Mouse (Mus musculus) embryonic facial prominence, embryonic 11.5 days (tissue): ENCODE results near the gene Gxylt1. TPM values are rescaled to one million over a fixed set of nuclear protein-coding genes. Genes with fewer than 3 reads are reported as not detected.

ENCODE experiments used
- ATAC-seq: fragments of 200-750 bp; cut with Nextera tagmentation; replicated peaks from 2 replicates; pipeline ENCODE4 v1.8.0; 2017; ENCODE audit warnings: low read depth; ENCODE audit not compliant: insufficient number of reproducible peaks, low FRiP score, low TSS enrichment
- DNase-seq: peaks from one replicate; pipeline ENCODE4 v3.0.0-alpha.2; 2015; ENCODE audit warnings: low spot score
- H3K27ac ChIP-seq: fragments of 300-500 bp; sonication (generic); replicated peaks from 2 replicates; pipeline ENCODE4 v1.5.1; 2014; ENCODE audit warnings: mild to moderate bottlenecking, low read depth, low read length, control low read depth
- H3K27me3 ChIP-seq: fragments of 300-500 bp; sonication (generic); 2 replicates; pipeline ENCODE4 v1.6.1; 2014; ENCODE audit warnings: mild to moderate bottlenecking, low read length, moderate library complexity, mixed read lengths; ENCODE audit not compliant: control insufficient read depth, insufficient read depth
- H3K36me3 ChIP-seq: fragments of 300-500 bp; sonication (generic); replicated peaks from 2 replicates; pipeline ENCODE4 v1.6.1; 2014; ENCODE audit warnings: low read depth, mild to moderate bottlenecking, low read length, moderate library complexity, mixed read lengths; ENCODE audit not compliant: control insufficient read depth, insufficient read depth
- H3K4me1 ChIP-seq: fragments of 300-500 bp; sonication (generic); 2 replicates; pipeline ENCODE4 v1.6.1; 2014; ENCODE audit warnings: low read length, mixed read lengths; ENCODE audit not compliant: control insufficient read depth, insufficient read depth
- H3K4me2 ChIP-seq: fragments of 300-500 bp; sonication (generic); 2 replicates; pipeline ENCODE4 v1.6.1; 2014; ENCODE audit warnings: low read depth, mild to moderate bottlenecking, control low read depth, low read length, moderate library complexity
- H3K4me3 ChIP-seq: fragments of 300-500 bp; sonication (generic); 2 replicates; pipeline ENCODE4 v1.5.1; 2014; ENCODE audit warnings: low read depth, low read length, control low read depth
- H3K9ac ChIP-seq: fragments of 300-500 bp; sonication (generic); replicated peaks from 2 replicates; pipeline ENCODE4 v1.6.1; 2014; ENCODE audit warnings: mild to moderate bottlenecking, control low read depth, low read length
- H3K9me3 ChIP-seq: fragments of 300-500 bp; sonication (generic); replicated peaks from 2 replicates; pipeline ENCODE4 v1.6.1; 2016; ENCODE audit warnings: mild to moderate bottlenecking, low read length, inconsistent platforms, mixed read lengths; ENCODE audit not compliant: control insufficient read depth
- WGBS: fragments of 180-500 bp; shearing (Covaris S2); extraction: QIAGEN DNeasy Blood & Tissue Kit; methylation state at CpG from one replicate; pipeline ENCODE4 v1.1.7; 2014; 5-methylcytosine and 5-hydroxymethylcytosine counted together
- polyA plus RNA-seq: library from polyadenylated mRNA; unstranded; fragments of >200 nt; fragmentation: Nextera tagmentation; extraction: Ambion mirVana; gene quantifications from 2 replicates; pipeline ENCODE4 v1.2.1, GENCODE M21; 2014

Gxylt1 gene
- polyA plus RNA-seq, 1 experiment from 2014 or later = 22.3 TPM

- Histone ChIP-seq H3K36me3 (no peaks in the 10 kb centered on the region), H3K27ac (no peak overlapping the region), H3K27me3 (no peaks in the 10 kb centered on the region), H3K9ac (no peak overlapping the region), H3K4me3 (no peak overlapping the region), H3K4me1 (no peaks in the 10 kb centered on the region), H3K9me3 (no peaks in the 10 kb centered on the region), H3K4me2 (no peak overlapping the region)
- DNase-seq (no peak), ATAC-seq (no peak)
- 87% methylated on average over 6 of the region's 6 CpGs for WGBS
These were observed 9.3 kb upstream of the Gxylt1 start for GRCm38 (mm10) chr15:93284326-93284725.

GRCm38 (mm10) chr15:93283349-93283748 is 8.4 kb upstream of the Gxylt1 start:
- ATAC-seq = no peak
- Histone ChIP-seq H3K36me3 (no peaks in the 10 kb centered on the region), H3K27ac (no peak overlapping the region), H3K4me2 (no peak overlapping the region), H3K4me3 (no peak overlapping the region), H3K9ac (no peak overlapping the region), H3K4me1 (no peaks in the 10 kb centered on the region), H3K27me3 (no peaks in the 10 kb centered on the region), H3K9me3 (no peaks in the 10 kb centered on the region)
- peak; percentile 35 for DNase-seq
- 71% methylated on average over 11 of the region's 11 CpGs for WGBS

- Histone ChIP-seq H3K4me2 (peak overlapping the region; percentile 92), H3K4me1 (no peaks in the 10 kb centered on the region), H3K27ac (no peak overlapping the region), H3K36me3 (no peaks in the 10 kb centered on the region), H3K4me3 (peak overlapping the region; percentile 75; the same call in 1 of the 2 replicates), H3K27me3 (no peaks in the 10 kb centered on the region), H3K9ac (no peak overlapping the region; the same call in 1 of the 2 replicates), H3K9me3 (no peaks in the 10 kb centered on the region)
- WGBS = 4% methylated on average over 14 of the region's 14 CpGs
- DNase-seq = peak; percentile 35
- ATAC-seq = no peak
These were observed 1.3 kb upstream of the Gxylt1 start for GRCm38 (mm10) chr15:93276276-93276675.

GRCm38 (mm10) chr15:93275623-93276022 is 644 bp upstream of the Gxylt1 start:
- H3K36me3 ChIP-seq = no peaks in the 10 kb centered on the region
- WGBS = under 1% methylated on average over 21 of the region's 21 CpGs
- DNase-seq (no peak), ATAC-seq (peak; percentile 21)
- peak overlapping the region; percentile 75 for H3K4me3 ChIP-seq
- H3K27ac ChIP-seq = no peak overlapping the region
- H3K9ac ChIP-seq = peak overlapping the region; percentile 48
- no peaks in the 10 kb centered on the region for H3K27me3 ChIP-seq
- H3K4me1 ChIP-seq = no peaks in the 10 kb centered on the region
- peak overlapping the region; percentile 92 for H3K4me2 ChIP-seq
- no peaks in the 10 kb centered on the region for H3K9me3 ChIP-seq

GRCm38 (mm10) chr15:93273788-93274678 is 946 bp downstream of the Gxylt1 start:
- no peak for ATAC-seq
- WGBS = 47% methylated on average over 19 of the region's 19 CpGs

GRCm38 (mm10) chr15:93272948-93273347 is 2.0 kb downstream of the Gxylt1 start:
- Histone ChIP-seq H3K4me1 (no peaks in the 10 kb centered on the region), H3K27ac (no peak overlapping the region), H3K4me2 (no peak overlapping the region), H3K36me3 (no peaks in the 10 kb centered on the region), H3K27me3 (no peaks in the 10 kb centered on the region), H3K9me3 (no peaks in the 10 kb centered on the region), H3K9ac (no peak overlapping the region), H3K4me3 (no peak overlapping the region)
- WGBS = 91% methylated on average over 9 of the region's 9 CpGs
- DNase-seq (no peak), ATAC-seq (no peak)

More at GRCm38 (mm10) chr15:93273788-93274678, 946 bp downstream of the Gxylt1 start:
- no peaks in the 10 kb centered on the region for H3K27me3 ChIP-seq
- DNase-seq = no peak
- H3K36me3 ChIP-seq = no peaks in the 10 kb centered on the region
- H3K27ac ChIP-seq = peak overlapping the region; percentile 72; the same call in 1 of the 2 replicates
- no peaks in the 10 kb centered on the region for H3K9me3 ChIP-seq
- H3K9ac ChIP-seq = peak overlapping the region; percentile 78
- H3K4me3 ChIP-seq = peak overlapping the region; percentile 75
- peak overlapping the region; percentile 51 for H3K4me2 ChIP-seq
- no peaks in the 10 kb centered on the region for H3K4me1 ChIP-seq

- Histone ChIP-seq H3K9me3 (no peaks in the 10 kb centered on the region), H3K4me3 (no peak overlapping the region), H3K4me1 (no peaks in the 10 kb centered on the region), H3K4me2 (no peak overlapping the region), H3K36me3 (no peaks in the 10 kb centered on the region), H3K27ac (no peak overlapping the region), H3K9ac (no peak overlapping the region), H3K27me3 (no peaks in the 10 kb centered on the region)
- DNase-seq (no peak), ATAC-seq (no peak)
- 82% methylated on average over 9 of the region's 9 CpGs for WGBS
These were observed 4.6 kb downstream of the Gxylt1 start for GRCm38 (mm10) chr15:93270289-93270855.

- WGBS = 96% methylated on average over 7 of the region's 7 CpGs
These were observed 5.4 kb downstream of the Gxylt1 start for GRCm38 (mm10) chr15:93269572-93269971.

More at GRCm38 (mm10) chr15:93269572-93269971, 5.4 kb downstream of the Gxylt1 start:
- ATAC-seq (no peak), DNase-seq (no peak)
- H3K4me1 ChIP-seq = no peaks in the 10 kb centered on the region
- H3K9me3 ChIP-seq = no peaks in the 10 kb centered on the region
- no peaks in the 10 kb centered on the region for H3K27me3 ChIP-seq
- no peak overlapping the region for H3K4me2 ChIP-seq
- no peaks in the 10 kb centered on the region for H3K36me3 ChIP-seq
- H3K9ac ChIP-seq = no peak overlapping the region
- H3K27ac ChIP-seq = no peak overlapping the region
- no peak overlapping the region for H3K4me3 ChIP-seq
